Mouse (Mus musculus): ENCODE data around the gene Drd1.

GRCm38 (mm10) chr13:54073491-54073890 lies 18.0 kb upstream of the Drd1 start:
- no peak for TF ChIP-seq CTCF (IDR thresholded peaks at IDR 0.05; ENCODE audit: low read depth, low read length)
- no peak for TF ChIP-seq POLR2A (IDR thresholded peaks at IDR 0.05; ENCODE audit: borderline replicate concordance, low read depth, low read length)

All from bone marrow macrophage, adult 2 months (primary cell).